Mouse (Mus musculus): ENCODE measurements around the gene Gm49510. TPM values are rescaled to one million over a fixed set of nuclear protein-coding genes. Genes with fewer than 3 reads are reported as not detected.

The Gm49510 gene
- polyA plus RNA-seq, 1 experiment from 2014 or later, result 0.10 TPM

DNA sequence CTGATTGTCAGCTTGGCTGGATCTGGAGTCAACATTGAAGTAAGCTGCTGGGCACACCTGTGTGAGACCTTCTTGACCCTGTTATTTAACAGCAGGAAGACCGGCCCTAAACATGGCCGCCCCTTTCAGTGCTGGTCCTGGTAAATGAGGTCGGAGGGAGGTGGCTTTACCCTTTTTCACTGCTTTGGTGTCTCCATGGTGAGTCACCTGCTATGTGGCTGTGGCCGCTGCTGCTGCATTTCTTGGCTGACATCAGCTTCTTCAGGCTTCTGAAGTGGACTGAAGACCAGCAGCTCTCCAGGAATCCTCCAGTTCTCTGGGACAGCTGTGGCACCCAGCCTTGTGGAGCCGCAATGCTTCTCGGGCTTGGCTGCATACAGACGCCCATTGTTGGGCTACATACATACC, 30.6 kb upstream of the Gm49510 start:
- H3K9ac ChIP-seq (replicated peaks; ENCODE audit: low read depth), result no peak overlapping the region
- 0 out of 2 replicates have a peak overlapping the region, but pooled peaks have one; percentile 6 for H3K4me2 ChIP-seq (replicated peaks; ENCODE audit: low read depth, low read length)
- WGBS, result 31% methylated on average over 7 of the region's 7 CpGs
- no peaks in the 10 kb centered on the region for H3K9me3 ChIP-seq (ENCODE audit: low read length)
- peak; percentile 86 for ATAC-seq
- peak overlapping the region; percentile 92 for H3K27ac ChIP-seq (ENCODE audit: low read length)
- DNase-seq (ENCODE audit: low spot score), result peak; percentile 89
- no peak for TF ChIP-seq EP300 (IDR thresholded peaks at IDR 0.05)
- no peak for TF ChIP-seq CTCF (IDR thresholded peaks at IDR 0.05)
- no peaks in the 10 kb centered on the region for H3K27me3 ChIP-seq (replicated peaks; ENCODE audit: insufficient read depth, low read length)
- H3K36me3 ChIP-seq (ENCODE audit: insufficient read depth, low read length), result no peaks in the 10 kb centered on the region
- H3K4me3 ChIP-seq (ENCODE audit: low read depth, low read length), result no peak overlapping the region
- H3K4me1 ChIP-seq (ENCODE audit: insufficient read depth, low read depth, low read length), result peaks cover 20% of the 10 kb centered on the region; the same call in 1 of the 2 replicates

DNA sequence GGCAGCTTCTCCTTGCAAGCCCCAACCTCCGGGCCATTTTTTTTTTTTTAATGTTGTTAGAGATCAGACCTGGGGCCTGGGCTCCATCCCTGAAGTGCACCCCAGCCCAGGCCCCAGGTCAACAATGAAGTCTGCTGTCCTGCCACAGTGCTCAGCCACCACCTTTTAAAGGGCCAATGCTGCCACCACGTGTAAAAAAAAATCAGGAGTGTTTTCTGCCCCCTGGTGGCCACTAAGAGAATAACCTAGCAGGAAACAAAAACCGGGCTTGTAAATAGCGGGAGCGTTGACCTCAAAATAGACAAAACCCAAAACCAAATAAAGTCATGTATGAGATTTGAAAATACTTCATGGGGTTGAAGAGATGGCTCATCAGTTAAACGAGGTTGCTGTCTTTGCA, 29.7 kb upstream of the Gm49510 start:
- H3K9me3 ChIP-seq (ENCODE audit: low read length), result no peaks in the 10 kb centered on the region
- no peak overlapping the region for H3K9ac ChIP-seq (replicated peaks; ENCODE audit: low read depth)
- H3K27ac ChIP-seq (ENCODE audit: low read length), result no peak overlapping the region
- DNase-seq (ENCODE audit: low spot score), result peak; percentile 82
- H3K27me3 ChIP-seq (replicated peaks; ENCODE audit: insufficient read depth, low read length), result no peaks in the 10 kb centered on the region
- no peak overlapping the region for H3K4me3 ChIP-seq (ENCODE audit: low read depth, low read length)
- no peak overlapping the region for H3K4me2 ChIP-seq (replicated peaks; ENCODE audit: low read depth, low read length)
- 16% methylated on average over 6 of the region's 6 CpGs for WGBS
- no peaks in the 10 kb centered on the region for H3K36me3 ChIP-seq (ENCODE audit: insufficient read depth, low read length)
- peaks cover 20% of the 10 kb centered on the region; the same call in 1 of the 2 replicates for H3K4me1 ChIP-seq (ENCODE audit: insufficient read depth, low read depth, low read length)
- ATAC-seq, result no peak
- TF ChIP-seq CTCF (IDR thresholded peaks at IDR 0.05), result peak; percentile 84
- TF ChIP-seq EP300 (IDR thresholded peaks at IDR 0.05), result peak; percentile 34; the same call in 1 of the 2 replicates

DNA sequence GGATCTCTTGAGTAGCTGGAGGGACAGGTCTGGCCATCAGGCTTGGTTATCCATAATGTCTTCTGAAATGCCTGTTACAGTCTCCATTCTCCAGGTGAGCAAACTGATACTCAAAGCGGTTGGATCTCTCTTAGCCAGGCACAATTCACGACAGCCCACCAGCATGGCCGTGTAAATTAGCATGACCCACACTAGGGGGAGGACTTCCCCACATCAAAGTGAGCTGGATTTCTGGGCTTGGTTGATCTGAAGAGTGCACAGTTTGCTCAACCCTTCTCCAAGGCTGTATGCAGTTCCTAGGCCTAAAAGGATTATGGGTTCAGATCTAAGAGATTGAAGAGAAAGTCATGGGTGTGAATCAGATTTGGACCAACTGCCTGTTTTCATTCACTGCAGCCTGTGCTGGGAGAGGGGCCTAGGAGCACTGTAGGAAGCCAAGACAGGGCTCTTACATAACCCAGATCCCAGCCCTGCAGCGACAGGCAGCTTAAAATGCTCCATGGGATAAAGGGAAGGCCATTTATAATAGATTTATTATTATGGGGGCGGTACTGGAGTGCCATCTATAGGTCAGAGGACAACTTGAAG, 27.4 kb upstream of the Gm49510 start:
- Histone ChIP-seq H3K9me3 (ENCODE audit: low read length) (no peaks in the 10 kb centered on the region), H3K9ac (replicated peaks; ENCODE audit: low read depth) (no peak overlapping the region), H3K4me1 (ENCODE audit: insufficient read depth, low read depth, low read length) (peaks cover 25% of the 10 kb centered on the region; the same call in 1 of the 2 replicates), H3K36me3 (ENCODE audit: insufficient read depth, low read length) (no peaks in the 10 kb centered on the region), H3K4me2 (replicated peaks; ENCODE audit: low read depth, low read length) (no peak overlapping the region), H3K27me3 (replicated peaks; ENCODE audit: insufficient read depth, low read length) (no peaks in the 10 kb centered on the region), H3K4me3 (ENCODE audit: low read depth, low read length) (no peak overlapping the region), H3K27ac (ENCODE audit: low read length) (no peak overlapping the region)
- WGBS, result 43% methylated on average over 5 of the region's 5 CpGs
- DNase-seq (ENCODE audit: low spot score) (no peak), ATAC-seq (no peak)
- TF ChIP-seq EP300 (IDR thresholded peaks at IDR 0.05), result no peak
- TF ChIP-seq CTCF (IDR thresholded peaks at IDR 0.05), result peak; percentile 51

DNA sequence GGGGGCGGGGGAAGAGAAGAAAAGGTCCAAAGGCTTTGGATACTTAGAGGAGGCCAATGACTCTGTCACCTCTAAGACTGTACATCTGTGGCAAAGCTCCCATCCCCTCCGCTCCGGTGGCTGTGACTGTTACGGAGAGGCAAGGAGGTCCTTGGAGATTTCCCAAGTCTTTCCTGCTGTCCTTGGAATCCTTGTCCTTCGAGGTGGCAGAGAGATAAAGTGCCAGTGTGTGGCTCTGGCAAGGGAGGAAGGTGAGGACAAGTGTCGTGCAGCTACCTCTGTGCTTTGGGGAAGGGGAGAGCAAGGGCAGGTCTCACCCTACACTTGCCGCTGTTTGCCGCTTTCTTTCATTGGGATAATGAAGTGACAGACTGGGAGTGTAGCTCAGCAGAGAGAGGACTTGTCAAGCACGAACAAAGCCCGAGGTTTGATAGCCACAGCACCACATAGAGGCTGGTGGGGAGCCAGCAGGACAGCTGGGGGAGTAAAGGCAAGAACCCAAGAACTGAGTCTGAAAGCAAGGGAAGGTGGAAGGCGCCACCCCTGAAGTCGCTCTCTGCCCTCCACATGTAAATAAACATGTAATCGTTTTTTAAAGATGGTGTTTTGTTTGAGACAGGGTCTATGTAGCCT, 25.5 kb upstream of the Gm49510 start:
- no peak for ATAC-seq
- no peaks in the 10 kb centered on the region for H3K27me3 ChIP-seq (replicated peaks; ENCODE audit: insufficient read depth, low read length)
- WGBS, result 45% methylated on average over 13 of the region's 13 CpGs
- H3K9me3 ChIP-seq (ENCODE audit: low read length), result no peaks in the 10 kb centered on the region
- no peak overlapping the region for H3K9ac ChIP-seq (replicated peaks; ENCODE audit: low read depth)
- TF ChIP-seq CTCF (IDR thresholded peaks at IDR 0.05) (peak; percentile 40; the same call in 1 of the 2 replicates), EP300 (IDR thresholded peaks at IDR 0.05) (no peak)
- H3K4me1 ChIP-seq (ENCODE audit: insufficient read depth, low read depth, low read length), result peaks cover 15% of the 10 kb centered on the region; the same call in 1 of the 2 replicates
- 0 out of 2 replicates have a peak overlapping the region, but pooled peaks have one; percentile 9 for H3K27ac ChIP-seq (ENCODE audit: low read length)
- H3K4me2 ChIP-seq (replicated peaks; ENCODE audit: low read depth, low read length), result no peak overlapping the region
- H3K4me3 ChIP-seq (ENCODE audit: low read depth, low read length), result no peak overlapping the region
- peak; percentile 55 for DNase-seq (ENCODE audit: low spot score)
- H3K36me3 ChIP-seq (ENCODE audit: insufficient read depth, low read length), result no peaks in the 10 kb centered on the region

DNA sequence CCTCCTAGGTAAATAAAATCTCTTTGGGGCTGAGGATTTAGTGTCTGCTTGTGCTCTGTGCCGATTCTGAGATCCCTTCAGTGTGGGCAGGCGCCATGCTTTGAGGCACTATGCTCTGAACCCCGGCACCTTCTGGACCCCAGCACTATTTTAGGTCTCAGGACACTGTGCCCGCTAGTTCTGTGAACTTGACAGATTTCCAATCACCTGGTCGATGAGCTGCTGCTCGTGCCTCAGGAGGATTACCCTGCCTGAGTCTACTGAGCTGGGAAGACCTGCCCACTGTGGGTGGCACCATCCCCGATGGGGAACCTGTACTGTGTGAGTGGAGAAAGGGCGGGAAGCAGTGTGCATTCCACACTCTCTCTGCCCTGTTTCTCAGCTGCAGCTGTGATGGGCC, 24.5 kb upstream of the Gm49510 start:
- H3K27ac ChIP-seq (ENCODE audit: low read length), result peak overlapping the region; percentile 9; the same call in 1 of the 2 replicates
- H3K36me3 ChIP-seq (ENCODE audit: insufficient read depth, low read length), result no peaks in the 10 kb centered on the region
- H3K4me1 ChIP-seq (ENCODE audit: insufficient read depth, low read depth, low read length), result peaks cover 18% of the 10 kb centered on the region; the same call in 1 of the 2 replicates
- 64% methylated on average over 8 of the region's 8 CpGs for WGBS
- TF ChIP-seq CTCF (IDR thresholded peaks at IDR 0.05) (no peak), EP300 (IDR thresholded peaks at IDR 0.05) (no peak)
- no peak overlapping the region for H3K4me3 ChIP-seq (ENCODE audit: low read depth, low read length)
- ATAC-seq (no peak), DNase-seq (ENCODE audit: low spot score) (no peak)
- H3K27me3 ChIP-seq (replicated peaks; ENCODE audit: insufficient read depth, low read length), result no peaks in the 10 kb centered on the region
- no peak overlapping the region for H3K4me2 ChIP-seq (replicated peaks; ENCODE audit: low read depth, low read length)
- no peaks in the 10 kb centered on the region for H3K9me3 ChIP-seq (ENCODE audit: low read length)
- no peak overlapping the region for H3K9ac ChIP-seq (replicated peaks; ENCODE audit: low read depth)

DNA sequence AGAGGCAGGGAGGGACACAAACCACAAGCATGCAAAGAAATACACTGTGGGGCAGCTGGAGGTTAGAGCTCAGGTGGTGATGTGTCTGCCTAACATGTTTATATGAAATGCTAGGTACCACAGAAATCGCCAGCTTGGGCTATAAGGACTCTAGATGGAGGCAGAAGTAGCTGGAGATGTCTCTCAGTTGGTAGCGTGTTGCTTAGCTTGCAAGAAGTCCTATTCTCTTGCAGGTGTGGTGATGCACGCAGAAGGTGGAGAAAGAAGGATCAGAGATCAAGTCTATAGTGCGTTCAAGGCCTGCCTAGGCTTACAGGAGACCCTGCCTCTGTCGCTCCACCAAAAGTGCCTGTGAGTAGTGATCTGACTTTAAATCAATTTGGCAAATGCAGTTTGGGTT, 23.9 kb upstream of the Gm49510 start:
- no peak overlapping the region for H3K9ac ChIP-seq (replicated peaks; ENCODE audit: low read depth)
- peaks cover 21% of the 10 kb centered on the region; the same call in 1 of the 2 replicates for H3K4me1 ChIP-seq (ENCODE audit: insufficient read depth, low read depth, low read length)
- WGBS, result 70% methylated on average over 5 of the region's 5 CpGs

More for the DNA sequence above, 23.9 kb upstream of the Gm49510 start:
- TF ChIP-seq EP300 (IDR thresholded peaks at IDR 0.05) (no peak), CTCF (IDR thresholded peaks at IDR 0.05) (no peak)
- Histone ChIP-seq H3K27me3 (replicated peaks; ENCODE audit: insufficient read depth, low read length) (no peaks in the 10 kb centered on the region), H3K4me2 (replicated peaks; ENCODE audit: low read depth, low read length) (peak overlapping the region; percentile 11; the same call in 1 of the 2 replicates), H3K4me3 (ENCODE audit: low read depth, low read length) (no peak overlapping the region), H3K36me3 (ENCODE audit: insufficient read depth, low read length) (no peaks in the 10 kb centered on the region), H3K9me3 (ENCODE audit: low read length) (no peaks in the 10 kb centered on the region), H3K27ac (ENCODE audit: low read length) (peak overlapping the region; percentile 100)
- ATAC-seq, result no peak
- DNase-seq (ENCODE audit: low spot score), result no peak
